Mouse (Mus musculus): ENCODE results near the gene Ufc1. TPM values are rescaled to one million over a fixed set of nuclear protein-coding genes. Genes with fewer than 3 reads are reported as not detected.

The Ufc1 gene
- 46.1 TPM for total RNA-seq (2023)

GRCm38 (mm10) chr1:171294298-171295062 lies at the start of gene Ufc1:
Ufc1 (minus strand) TSS chr1:171295024.

GRCm38 (mm10) chr1:171328839-171329432 lies 34.1 kb upstream of the Ufc1 start, which contains the start of gene Dedd:
Dedd (plus strand) TSS chr1:171329145.

GRCm38 (mm10) chr1:171287136-171288081 lies 7.4 kb downstream of the Ufc1 start, which contains the start of gene Usp21:
Usp21 (minus strand) TSS chr1:171287991.

DNA sequence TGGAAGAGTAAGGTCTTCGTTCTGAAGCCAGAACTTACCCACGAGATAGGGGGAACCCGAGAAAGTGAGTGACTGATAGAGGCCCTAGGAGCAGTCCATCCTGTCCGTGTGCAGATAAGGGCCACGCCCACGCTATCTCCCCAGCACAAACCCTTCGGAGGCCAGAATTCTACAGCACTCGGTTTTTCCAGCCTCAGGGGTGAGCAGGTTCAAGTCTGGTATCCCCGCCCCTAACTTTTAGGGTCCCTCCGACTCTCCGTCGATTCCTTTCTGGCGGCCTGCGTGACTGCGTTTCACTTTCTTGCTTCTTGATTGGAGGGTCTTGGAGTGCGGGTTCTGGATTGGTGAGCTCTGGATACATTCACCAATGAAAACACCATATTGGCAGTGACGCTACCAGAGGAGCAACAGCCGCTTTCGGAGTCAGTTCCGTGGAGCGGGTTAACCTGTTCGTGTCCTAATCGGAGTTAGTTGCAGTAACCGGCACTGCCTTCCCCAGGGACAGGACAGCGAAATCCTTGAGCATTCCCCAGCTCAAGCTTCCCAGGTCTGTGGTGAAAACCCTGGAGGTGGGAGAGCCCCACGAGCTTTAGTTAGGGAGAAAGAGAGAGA lies 13.8 kb downstream of the Ufc1 start, which contains the start of gene Ppox:
TSS of gene Ppox (minus strand) at position 271 of the 612 bp plus-strand sequence.

GRCm38 (mm10) chr1:171269848-171270572 lies 24.8 kb downstream of the Ufc1 start, which contains the start of gene B4galt3:
B4galt3 (plus strand) TSS chr1:171270328.

DNA sequence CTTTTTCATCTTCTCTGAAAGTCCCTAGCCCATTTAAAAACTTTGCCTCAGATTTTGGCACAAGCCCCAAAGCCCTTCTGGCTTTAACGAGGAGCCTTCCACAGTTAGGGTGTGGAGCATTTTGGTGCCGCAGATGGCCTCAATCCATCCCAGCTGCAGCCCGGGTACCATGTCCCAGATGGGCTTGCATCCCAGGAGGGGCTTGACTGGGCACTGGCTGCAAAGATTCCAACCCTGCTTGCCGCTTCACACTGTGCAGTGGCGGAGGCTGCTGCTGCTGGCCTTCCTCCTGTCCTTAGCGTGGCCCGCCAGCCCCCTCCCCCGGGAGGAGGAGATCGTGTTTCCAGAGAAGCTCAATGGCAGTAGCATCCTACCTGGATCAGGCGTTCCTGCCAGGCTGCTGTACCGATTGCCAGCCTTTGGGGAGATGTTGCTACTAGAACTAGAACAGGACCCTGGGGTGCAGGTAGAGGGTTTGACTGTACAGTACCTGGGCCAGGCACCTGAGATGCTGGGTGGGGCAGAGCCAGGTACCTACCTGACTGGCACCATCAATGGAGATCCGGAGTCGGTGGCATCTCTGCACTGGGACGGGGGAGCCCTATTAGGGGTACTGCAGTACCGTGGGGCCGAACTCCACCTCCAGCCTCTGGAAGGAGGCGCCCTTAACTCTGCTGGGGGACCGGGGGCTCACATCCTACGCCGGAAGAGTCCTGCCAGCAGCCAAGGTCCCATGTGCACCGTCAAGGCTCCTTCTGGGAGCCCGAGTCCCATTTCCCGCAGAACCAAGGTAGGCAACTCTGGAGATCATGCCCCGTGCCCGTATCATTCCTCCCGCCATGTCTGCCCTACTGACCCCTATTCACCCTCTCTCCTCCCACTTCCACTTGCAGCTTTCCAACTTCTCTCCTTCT lies 43.9 kb downstream of the Ufc1 start, which contains the start of gene Ndufs2:
TSS of gene Ndufs2 (minus strand) at position 709 of the 914 bp plus-strand sequence.

DNA sequence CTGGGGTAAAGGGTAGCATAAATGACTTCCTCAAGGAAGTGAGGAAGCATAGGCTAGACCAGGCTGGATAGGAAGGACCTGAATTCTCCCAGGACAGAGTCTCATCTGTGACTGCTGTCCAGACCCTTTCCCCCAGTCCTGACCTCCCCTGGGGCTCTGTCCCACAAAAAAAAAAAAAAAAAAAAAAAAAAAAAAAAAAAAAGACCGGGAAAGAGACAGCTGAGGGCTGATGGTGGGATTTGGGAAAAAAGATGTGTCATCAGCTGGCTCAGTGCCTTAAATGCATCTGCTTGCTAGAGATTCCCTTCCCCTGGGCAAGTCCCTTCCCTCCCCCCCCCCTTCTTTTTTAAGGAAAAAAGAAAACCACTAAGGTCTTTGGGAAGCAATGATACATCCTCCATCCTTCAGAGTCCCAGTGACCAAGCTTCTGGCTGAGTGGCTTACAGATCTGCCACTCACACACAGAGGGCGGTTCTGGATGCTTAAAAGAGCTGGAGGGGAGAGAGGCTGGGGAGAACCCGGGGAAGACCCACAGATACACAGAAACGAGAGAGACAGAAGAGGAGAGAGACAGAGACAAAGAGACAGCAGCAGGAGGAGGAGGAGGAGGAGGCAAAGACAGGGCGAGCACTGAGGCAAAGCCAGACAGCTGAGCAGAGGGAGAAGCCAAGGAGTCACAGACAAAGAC lies 44.8 kb downstream of the Ufc1 start, which contains the start of gene Adamts4:
TSS of gene Adamts4 (plus strand) at position 509 of the 688 bp plus-strand sequence.

Other genes starting within 250 kb of the Ufc1 start
- 5.6 TPM for gene Fcgr3, start 230.1 kb downstream of the Ufc1 start, total RNA-seq (2023)
- gene Cfap126, start 181.1 kb downstream of the Ufc1 start, total RNA-seq (2023), result not detected
- gene Sdhc, start 144.4 kb downstream of the Ufc1 start, total RNA-seq (2023), result 113 TPM
- gene Mpz, start 144.3 kb downstream of the Ufc1 start, total RNA-seq (2023), result not detected
- not detected for gene Pcp4l1, start 98.8 kb downstream of the Ufc1 start, total RNA-seq (2023)
- not detected for gene Nr1i3, start 81.1 kb downstream of the Ufc1 start, total RNA-seq (2023)
- gene Tomm40l, start 72.5 kb downstream of the Ufc1 start, total RNA-seq (2023), result 21.0 TPM
- not detected for gene Apoa2, start 70.0 kb downstream of the Ufc1 start, total RNA-seq (2023)
- 15.1 TPM for gene Fcer1g, start 60.7 kb downstream of the Ufc1 start, total RNA-seq (2023)
- not detected for gene Adamts4, start 44.6 kb downstream of the Ufc1 start, total RNA-seq (2023)
- gene Ndufs2, start 43.6 kb downstream of the Ufc1 start, total RNA-seq (2023), result 115 TPM
- 70.7 TPM for gene B4galt3, start 24.7 kb downstream of the Ufc1 start, total RNA-seq (2023)
- gene Ppox, start 13.8 kb downstream of the Ufc1 start, total RNA-seq (2023), result 52.3 TPM
- 51.6 TPM for gene Usp21, start 7.0 kb downstream of the Ufc1 start, total RNA-seq (2023)
- 28.3 TPM for gene Dedd, start 34.1 kb upstream of the Ufc1 start, total RNA-seq (2023)
- gene Nit1, start 50.6 kb upstream of the Ufc1 start, total RNA-seq (2023), result 28.5 TPM
- 69.8 TPM for gene Pfdn2, start 50.6 kb upstream of the Ufc1 start, total RNA-seq (2023)
- 0.98 TPM for gene Klhdc9, start 65.8 kb upstream of the Ufc1 start, total RNA-seq (2023)
- gene Nectin4, start 75.1 kb upstream of the Ufc1 start, total RNA-seq (2023), result 0.15 TPM
- 202 TPM for gene Arhgap30, start 93.9 kb upstream of the Ufc1 start, total RNA-seq (2023)
- 92.7 TPM for gene Usf1, start 116.3 kb upstream of the Ufc1 start, total RNA-seq (2023)
- gene Tstd1, start 123.8 kb upstream of the Ufc1 start, total RNA-seq (2023), result 4.4 TPM
- gene F11r, start 142.5 kb upstream of the Ufc1 start, total RNA-seq (2023), result 1.1 TPM
- 4.9 TPM for gene Alyref2, start 208.5 kb upstream of the Ufc1 start, total RNA-seq (2023)
- not detected for gene Itln1, start 240.3 kb upstream of the Ufc1 start, total RNA-seq (2023)